In the genomic region with DNA sequence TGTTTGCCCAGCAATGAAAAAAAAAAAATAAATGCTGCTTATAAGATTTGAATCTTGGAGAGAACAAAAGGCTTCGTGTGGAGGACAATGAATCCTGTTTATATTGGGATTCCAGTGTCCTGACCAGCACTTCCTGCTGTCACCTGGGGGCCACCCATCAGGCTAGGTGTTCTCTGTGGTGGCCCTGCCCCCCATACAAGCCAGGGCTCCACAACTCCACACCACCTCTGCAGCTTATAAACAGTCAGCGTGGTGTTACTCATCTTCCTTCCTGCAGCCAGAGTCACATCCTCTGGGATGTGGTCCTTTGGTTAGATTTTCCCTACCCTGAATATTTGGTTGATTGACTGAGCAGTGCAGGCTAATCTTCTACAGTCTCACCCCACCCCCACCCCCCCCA, we compare ENCODE assay signal across 21 mouse cellular contexts. TPM values are rescaled to one million over a fixed set of nuclear protein-coding genes. Genes with fewer than 3 reads are reported as not detected.
A peak's percentile ranks its signal among the peaks of the same experiment; 100 is the strongest.
DNase-seq lines count a peak whose midpoint lies in the region; ATAC-seq and TF ChIP-seq lines count a peak whose summit lies in the region.
"Had no signal": no experiment of that assay in that cellular context is flagged by ENCODE, and none has a peak within 500 bp of the region (broad histone marks: within the 10 kb centered on the region; RNA-seq: fewer than 3 reads in every experiment).

No protein-coding gene starts in this region.

- TF ChIP-seq EP300 in stomach, postnatal 0 days (optimal IDR thresholded peaks at IDR 0.05), result no peak

- no peak for TF ChIP-seq CTCF in stomach, postnatal 0 days (IDR thresholded peaks at IDR 0.05; ENCODE audit: low read depth)

- no peaks in the 10 kb centered on the region for H3K9me3 ChIP-seq in heart, embryonic 11.5 days (replicated peaks; ENCODE audit: control insufficient read depth, low read length)
- H3K9me3 ChIP-seq in liver, embryonic 13.5 days (replicated peaks), result no peaks in the 10 kb centered on the region
- H3K9me3 ChIP-seq in stomach, embryonic 14.5 days (ENCODE audit: control insufficient read depth, low read depth, low read length), result no peaks in the 10 kb centered on the region
- no peaks in the 10 kb centered on the region for H3K9me3 ChIP-seq in stomach, postnatal 0 days (ENCODE audit: control insufficient read depth, low read length)
- H3K9me3 ChIP-seq: forebrain, embryonic 10.5 days; heart, embryonic 13.5 days; limb, embryonic 15.5 days had no signal

- no peaks in the 10 kb centered on the region for H3K27me3 ChIP-seq in heart, embryonic 11.5 days (ENCODE audit: control insufficient read depth, insufficient read depth, low read length)
- no peaks in the 10 kb centered on the region for H3K27me3 ChIP-seq in liver, embryonic 13.5 days
- no peaks in the 10 kb centered on the region for H3K27me3 ChIP-seq in stomach, embryonic 14.5 days (ENCODE audit: control insufficient read depth, insufficient read depth, low read length)
- no peaks in the 10 kb centered on the region for H3K27me3 ChIP-seq in stomach, postnatal 0 days (ENCODE audit: control insufficient read depth, insufficient read depth, low read length)
- H3K27me3 ChIP-seq: heart, embryonic 13.5 days; limb, embryonic 15.5 days had no signal

- no peak overlapping the region for H3K4me3 ChIP-seq in heart, embryonic 11.5 days (ENCODE audit: low read depth, low read length)
- no peak overlapping the region for H3K4me3 ChIP-seq in liver, embryonic 13.5 days (replicated peaks)
- no peak overlapping the region for H3K4me3 ChIP-seq in stomach, embryonic 14.5 days (ENCODE audit: low read depth, low read length)
- no peak overlapping the region for H3K4me3 ChIP-seq in stomach, postnatal 0 days (ENCODE audit: low read depth, low read length)
- H3K4me3 ChIP-seq: forebrain, embryonic 10.5 days; heart, embryonic 13.5 days; layer of hippocampus, adult 2 months; limb, embryonic 15.5 days had no signal

- peaks cover 9% of the 10 kb centered on the region for H3K4me1 ChIP-seq in heart, embryonic 11.5 days (ENCODE audit: control insufficient read depth, insufficient read depth, low read length)
- H3K4me1 ChIP-seq in liver, embryonic 13.5 days (replicated peaks), result peaks cover 22% of the 10 kb centered on the region
- H3K4me1 ChIP-seq in stomach, embryonic 14.5 days (ENCODE audit: control insufficient read depth, insufficient read depth, low read length), result peaks cover 14% of the 10 kb centered on the region
- H3K4me1 ChIP-seq in stomach, postnatal 0 days (replicated peaks; ENCODE audit: control insufficient read depth, insufficient read depth), result peaks cover 3% of the 10 kb centered on the region; the same call in 1 of the 2 replicates

- no peak overlapping the region for H3K4me2 ChIP-seq in heart, embryonic 11.5 days
- H3K4me2 ChIP-seq in liver, embryonic 13.5 days, result no peak overlapping the region
- no peak overlapping the region for H3K4me2 ChIP-seq in stomach, embryonic 14.5 days (replicated peaks; ENCODE audit: low read depth, low read length)
- H3K4me2 ChIP-seq in stomach, postnatal 0 days (replicated peaks; ENCODE audit: low read depth), result no peak overlapping the region
- H3K4me2 ChIP-seq: heart, embryonic 13.5 days; limb, embryonic 15.5 days; midbrain, embryonic 11.5 days had no signal

- H3K9ac ChIP-seq in heart, embryonic 11.5 days (ENCODE audit: low read depth, low read length), result no peak overlapping the region
- no peak overlapping the region for H3K9ac ChIP-seq in liver, embryonic 13.5 days
- H3K9ac ChIP-seq in stomach, embryonic 14.5 days (replicated peaks; ENCODE audit: low read depth, low read length), result no peak overlapping the region
- H3K9ac ChIP-seq in stomach, postnatal 0 days (ENCODE audit: low read length), result no peak overlapping the region
- H3K9ac ChIP-seq: heart, embryonic 13.5 days; limb, embryonic 15.5 days; liver, postnatal 0 days had no signal

- H3K36me3 ChIP-seq in heart, embryonic 11.5 days (ENCODE audit: control insufficient read depth, insufficient read depth, low read length), result no peaks in the 10 kb centered on the region
- no peaks in the 10 kb centered on the region for H3K36me3 ChIP-seq in liver, embryonic 13.5 days
- no peaks in the 10 kb centered on the region; the same call in 1 of the 2 replicates for H3K36me3 ChIP-seq in stomach, embryonic 14.5 days (ENCODE audit: control insufficient read depth, insufficient read depth, low read length)
- H3K36me3 ChIP-seq in stomach, postnatal 0 days (ENCODE audit: control insufficient read depth, insufficient read depth, low read length), result no peaks in the 10 kb centered on the region
- H3K36me3 ChIP-seq: forebrain, embryonic 10.5 days; limb, embryonic 15.5 days had no signal

- peak; percentile 91 for DNase-seq in heart, adult 11 months
- DNase-seq in liver, embryonic 13.5 days, result no peak
- DNase-seq in liver, result no peak
- DNase-seq in stomach, postnatal 0 days (ENCODE audit: low spot score), result no peak
- DNase-seq in adrenal gland, adult (ENCODE audit: inconsistent age in 2 of 2, low spot score in 1 of 2), result no peak
- DNase-seq: cerebellum, adult 2 months; cerebellum, postnatal 36 days; gastrocnemius, postnatal 10 days; kidney, adult 8-10 months; kidney, postnatal 14 days; layer of hippocampus, postnatal 36 days; liver, postnatal 0 days; retina, postnatal 1 day; thymus, postnatal 14 days had no signal

- no peak overlapping the region for H3K27ac ChIP-seq in heart, embryonic 11.5 days (ENCODE audit: low read depth, low read length)
- no peak overlapping the region for H3K27ac ChIP-seq in liver, embryonic 13.5 days
- no peak overlapping the region for H3K27ac ChIP-seq in stomach, embryonic 14.5 days (ENCODE audit: low read length)
- H3K27ac ChIP-seq in stomach, postnatal 0 days (replicated peaks), result no peak overlapping the region; the same call in 1 of the 2 replicates
- H3K27ac ChIP-seq: heart, embryonic 13.5 days; layer of hippocampus, adult 2 months; limb, embryonic 15.5 days had no signal

- ATAC-seq in heart, embryonic 11.5 days (replicated peaks; ENCODE audit: insufficient number of reproducible peaks, low FRiP score, low TSS enrichment), result no peak
- peak; percentile 29; the same call in 1 of the 2 replicates for ATAC-seq in liver, embryonic 13.5 days (ENCODE audit: low read depth)
- ATAC-seq in stomach, embryonic 14.5 days (ENCODE audit: insufficient number of reproducible peaks, insufficient read depth, low FRiP score, low read depth), result peak; percentile 43; the same call in 1 of the 2 replicates
- ATAC-seq in stomach, postnatal 0 days (ENCODE audit: low FRiP score, low TSS enrichment), result no peak
- ATAC-seq: liver, postnatal 0 days had no signal

- WGBS in heart, embryonic 11.5 days (ENCODE audit: insufficient replicate concordance), result 55% methylated on average over 2 of the region's 2 CpGs
- WGBS in liver, embryonic 13.5 days (ENCODE audit: insufficient replicate concordance), result 33% methylated on average over 2 of the region's 2 CpGs
- 28% methylated on average over 2 of the region's 2 CpGs for WGBS in stomach, embryonic 14.5 days
- WGBS in stomach, postnatal 0 days, result 8% methylated on average over 2 of the region's 2 CpGs

RNA-seq across cellular contexts. Expression of gene Sh3bgrl2, which starts 25.5 kb away (rescaled TPM):
- 20.5 and 22.4 TPM in 2 replicates for polyA plus RNA-seq in heart, embryonic 11.5 days (2014; fragmentation: Nextera tagmentation; extraction: Ambion mirVana)
- polyA plus RNA-seq in liver, embryonic 13.5 days (2015; fragmentation: Nextera tagmentation; extraction: Ambion mirVana), result 9.6 and 11.9 TPM in 2 replicates
- 24.7 and 29.1 TPM in 2 replicates for polyA plus RNA-seq in stomach, embryonic 14.5 days (2014; fragmentation: Nextera tagmentation; extraction: Ambion mirVana)
- 114 and 117 TPM in 2 replicates for polyA plus RNA-seq in stomach, postnatal 0 days (2015; fragmentation: Nextera tagmentation; extraction: Ambion mirVana)

Comparison
In these comparisons a context has a peak if more than half of its experiments do, and no peak if none do; other contexts are left out.
1. ATAC-seq: peak in liver, embryonic 13.5 days (single experiment) and stomach, embryonic 14.5 days (single experiment); none in heart, embryonic 11.5 days (single experiment) and stomach, postnatal 0 days (single experiment).